Mouse (Mus musculus): ENCODE data around the gene 1700020N01Rik. TPM values are rescaled to one million over a fixed set of nuclear protein-coding genes. Genes with fewer than 3 reads are reported as not detected.

The 1700020N01Rik gene
- polyA plus RNA-seq, 1 experiment from 2014 or later, result not detected

- no peak overlapping the region for H3K4me2 ChIP-seq (ENCODE audit: low read depth, low read length)
- ATAC-seq (replicated peaks; ENCODE audit: insufficient number of reproducible peaks, low FRiP score, low TSS enrichment, low read depth) (no peak), DNase-seq (ENCODE audit: low spot score) (no peak)
- WGBS, result 82% methylated on average over 10 of the region's 10 CpGs
- no peak overlapping the region for H3K4me3 ChIP-seq (ENCODE audit: low read depth, low read length)
- H3K36me3 ChIP-seq (replicated peaks; ENCODE audit: control insufficient read depth, insufficient read depth, low read depth, low read length), result no peaks in the 10 kb centered on the region
- H3K27me3 ChIP-seq (ENCODE audit: control insufficient read depth, insufficient read depth, low read length), result no peaks in the 10 kb centered on the region
- H3K9ac ChIP-seq (replicated peaks; ENCODE audit: low read length), result no peak overlapping the region
- H3K4me1 ChIP-seq (ENCODE audit: control insufficient read depth, insufficient read depth, low read length), result no peaks in the 10 kb centered on the region
- H3K9me3 ChIP-seq (replicated peaks; ENCODE audit: control insufficient read depth, low read length), result no peaks in the 10 kb centered on the region
- no peak overlapping the region for H3K27ac ChIP-seq (replicated peaks; ENCODE audit: low read depth, low read length)
Observed at GRCm38 (mm10) chr10:21629031-21629740, 36.2 kb downstream of the 1700020N01Rik start.

- ATAC-seq (replicated peaks; ENCODE audit: insufficient number of reproducible peaks, low FRiP score, low TSS enrichment, low read depth) (no peak), DNase-seq (ENCODE audit: low spot score) (no peak)
- H3K36me3 ChIP-seq (replicated peaks; ENCODE audit: control insufficient read depth, insufficient read depth, low read depth, low read length), result no peaks in the 10 kb centered on the region
- no peak overlapping the region for H3K4me3 ChIP-seq (ENCODE audit: low read depth, low read length)
- no peak overlapping the region for H3K9ac ChIP-seq (replicated peaks; ENCODE audit: low read length)
- H3K27me3 ChIP-seq (ENCODE audit: control insufficient read depth, insufficient read depth, low read length), result no peaks in the 10 kb centered on the region
- H3K9me3 ChIP-seq (replicated peaks; ENCODE audit: control insufficient read depth, low read length), result no peaks in the 10 kb centered on the region
- no peaks in the 10 kb centered on the region for H3K4me1 ChIP-seq (ENCODE audit: control insufficient read depth, insufficient read depth, low read length)
- WGBS, result 95% methylated on average over 1 of the region's 1 CpGs
- H3K4me2 ChIP-seq (ENCODE audit: low read depth, low read length), result no peak overlapping the region
- no peak overlapping the region for H3K27ac ChIP-seq (replicated peaks; ENCODE audit: low read depth, low read length)
Observed at GRCm38 (mm10) chr10:21631481-21631880, 38.5 kb downstream of the 1700020N01Rik start.

- Histone ChIP-seq H3K4me2 (ENCODE audit: low read depth, low read length) (no peak overlapping the region), H3K9me3 (replicated peaks; ENCODE audit: control insufficient read depth, low read length) (no peaks in the 10 kb centered on the region), H3K9ac (replicated peaks; ENCODE audit: low read length) (no peak overlapping the region), H3K4me1 (ENCODE audit: control insufficient read depth, insufficient read depth, low read length) (no peaks in the 10 kb centered on the region), H3K27me3 (ENCODE audit: control insufficient read depth, insufficient read depth, low read length) (no peaks in the 10 kb centered on the region), H3K36me3 (replicated peaks; ENCODE audit: control insufficient read depth, insufficient read depth, low read depth, low read length) (no peaks in the 10 kb centered on the region), H3K4me3 (ENCODE audit: low read depth, low read length) (no peak overlapping the region), H3K27ac (replicated peaks; ENCODE audit: low read depth, low read length) (no peak overlapping the region)
- no peak for ATAC-seq (replicated peaks; ENCODE audit: insufficient number of reproducible peaks, low FRiP score, low TSS enrichment, low read depth)
- no peak for DNase-seq (ENCODE audit: low spot score)
- 66% methylated on average over 5 of the region's 5 CpGs for WGBS
Observed at GRCm38 (mm10) chr10:21632687-21633086, 39.7 kb downstream of the 1700020N01Rik start.

- Histone ChIP-seq H3K27ac (replicated peaks; ENCODE audit: low read depth, low read length) (no peak overlapping the region), H3K4me2 (ENCODE audit: low read depth, low read length) (no peak overlapping the region), H3K9me3 (replicated peaks; ENCODE audit: control insufficient read depth, low read length) (no peaks in the 10 kb centered on the region), H3K4me1 (ENCODE audit: control insufficient read depth, insufficient read depth, low read length) (no peaks in the 10 kb centered on the region), H3K27me3 (ENCODE audit: control insufficient read depth, insufficient read depth, low read length) (no peaks in the 10 kb centered on the region), H3K36me3 (replicated peaks; ENCODE audit: control insufficient read depth, insufficient read depth, low read depth, low read length) (no peaks in the 10 kb centered on the region), H3K4me3 (ENCODE audit: low read depth, low read length) (no peak overlapping the region), H3K9ac (replicated peaks; ENCODE audit: low read length) (no peak overlapping the region)
- DNase-seq (ENCODE audit: low spot score) (no peak), ATAC-seq (replicated peaks; ENCODE audit: insufficient number of reproducible peaks, low FRiP score, low TSS enrichment, low read depth) (no peak)
- WGBS, result 84% methylated on average over 4 of the region's 4 CpGs
Observed at GRCm38 (mm10) chr10:21635988-21636710, 43.2 kb downstream of the 1700020N01Rik start.

GRCm38 (mm10) chr10:21636711-21637081 is 43.8 kb downstream of the 1700020N01Rik start:
- ATAC-seq (replicated peaks; ENCODE audit: insufficient number of reproducible peaks, low FRiP score, low TSS enrichment, low read depth), result no peak
- DNase-seq (ENCODE audit: low spot score), result no peak
- Histone ChIP-seq H3K4me2 (ENCODE audit: low read depth, low read length) (no peak overlapping the region), H3K9ac (replicated peaks; ENCODE audit: low read length) (no peak overlapping the region), H3K27ac (replicated peaks; ENCODE audit: low read depth, low read length) (no peak overlapping the region), H3K9me3 (replicated peaks; ENCODE audit: control insufficient read depth, low read length) (no peaks in the 10 kb centered on the region), H3K36me3 (replicated peaks; ENCODE audit: control insufficient read depth, insufficient read depth, low read depth, low read length) (no peaks in the 10 kb centered on the region), H3K4me3 (ENCODE audit: low read depth, low read length) (no peak overlapping the region), H3K4me1 (ENCODE audit: control insufficient read depth, insufficient read depth, low read length) (no peaks in the 10 kb centered on the region), H3K27me3 (ENCODE audit: control insufficient read depth, insufficient read depth, low read length) (no peaks in the 10 kb centered on the region)
- 85% methylated on average over 6 of the region's 6 CpGs for WGBS

GRCm38 (mm10) chr10:21651388-21651787 is 58.4 kb downstream of the 1700020N01Rik start:
- 81% methylated on average over 4 of the region's 4 CpGs for WGBS
- no peaks in the 10 kb centered on the region for H3K9me3 ChIP-seq (replicated peaks; ENCODE audit: control insufficient read depth, low read length)
- H3K9ac ChIP-seq (replicated peaks; ENCODE audit: low read length), result no peak overlapping the region
- no peaks in the 10 kb centered on the region for H3K36me3 ChIP-seq (replicated peaks; ENCODE audit: control insufficient read depth, insufficient read depth, low read depth, low read length)
- DNase-seq (ENCODE audit: low spot score), result no peak
- H3K27me3 ChIP-seq (ENCODE audit: control insufficient read depth, insufficient read depth, low read length), result no peaks in the 10 kb centered on the region
- no peak overlapping the region for H3K27ac ChIP-seq (replicated peaks; ENCODE audit: low read depth, low read length)
- H3K4me2 ChIP-seq (ENCODE audit: low read depth, low read length), result no peak overlapping the region
- no peak for ATAC-seq (replicated peaks; ENCODE audit: insufficient number of reproducible peaks, low FRiP score, low TSS enrichment, low read depth)
- no peaks in the 10 kb centered on the region for H3K4me1 ChIP-seq (ENCODE audit: control insufficient read depth, insufficient read depth, low read length)
- no peak overlapping the region for H3K4me3 ChIP-seq (ENCODE audit: low read depth, low read length)

- Histone ChIP-seq H3K4me3 (ENCODE audit: low read depth, low read length) (no peak overlapping the region), H3K36me3 (replicated peaks; ENCODE audit: control insufficient read depth, insufficient read depth, low read depth, low read length) (no peaks in the 10 kb centered on the region), H3K27ac (replicated peaks; ENCODE audit: low read depth, low read length) (no peak overlapping the region), H3K9ac (replicated peaks; ENCODE audit: low read length) (no peak overlapping the region), H3K4me1 (ENCODE audit: control insufficient read depth, insufficient read depth, low read length) (no peaks in the 10 kb centered on the region), H3K27me3 (ENCODE audit: control insufficient read depth, insufficient read depth, low read length) (no peaks in the 10 kb centered on the region), H3K9me3 (replicated peaks; ENCODE audit: control insufficient read depth, low read length) (no peaks in the 10 kb centered on the region), H3K4me2 (ENCODE audit: low read depth, low read length) (no peak overlapping the region)
- 90% methylated on average over 24 of the region's 24 CpGs for WGBS
- DNase-seq (ENCODE audit: low spot score) (no peak), ATAC-seq (replicated peaks; ENCODE audit: insufficient number of reproducible peaks, low FRiP score, low TSS enrichment, low read depth) (no peak)
Observed at GRCm38 (mm10) chr10:21652426-21653345, 59.7 kb downstream of the 1700020N01Rik start.
